Mouse (Mus musculus): ENCODE measurements around the gene Chtf18.
A peak's percentile ranks its signal among the peaks of the same experiment; 100 is the strongest.

Gene Chtf18

GRCm38 (mm10) chr17:25735246-25735645 is 8.0 kb upstream of the Chtf18 start:
- no peak for DNase-seq (ENCODE audit: low spot score in 2 of 2)

GRCm38 (mm10) chr17:25732082-25732481 is 4.9 kb upstream of the Chtf18 start:
- peak; percentile 71 to 85 for DNase-seq (ENCODE audit: low spot score in 2 of 2)

- DNase-seq (ENCODE audit: low spot score in 2 of 2), result no peak
Measured at GRCm38 (mm10) chr17:25728009-25728270, 721 bp upstream of the Chtf18 start.

- no peak for DNase-seq (ENCODE audit: low spot score in 2 of 2)
Measured at GRCm38 (mm10) chr17:25725264-25725663, 2.0 kb downstream of the Chtf18 start.

GRCm38 (mm10) chr17:25723919-25724318 is 3.3 kb downstream of the Chtf18 start:
- DNase-seq (ENCODE audit: low spot score in 2 of 2), result no peak

GRCm38 (mm10) chr17:25723470-25723869 is 3.7 kb downstream of the Chtf18 start:
- no peak for DNase-seq (ENCODE audit: low spot score in 2 of 2)

GRCm38 (mm10) chr17:25721476-25721875 is 5.7 kb downstream of the Chtf18 start:
- no peak for DNase-seq (ENCODE audit: low spot score in 2 of 2)

- DNase-seq (ENCODE audit: low spot score in 2 of 2), result no peak
Measured at GRCm38 (mm10) chr17:25717691-25718090, 9.5 kb downstream of the Chtf18 start.

GRCm38 (mm10) chr17:25716711-25717637 is 10.2 kb downstream of the Chtf18 start, which contains the start of gene Gng13:
TSS of gene Gng13 (plus strand) at chr17:25717171.
- DNase-seq (ENCODE audit: low spot score in 2 of 2), result no peak

- DNase-seq (ENCODE audit: low spot score in 2 of 2), result no peak
Measured at GRCm38 (mm10) chr17:25716130-25716529, 11.1 kb downstream of the Chtf18 start.

GRCm38 (mm10) chr17:25715627-25716026 is 11.6 kb downstream of the Chtf18 start:
- DNase-seq (ENCODE audit: low spot score in 2 of 2), result no peak

- DNase-seq (ENCODE audit: low spot score in 2 of 2), result no peak
Measured at GRCm38 (mm10) chr17:25711136-25711535, 16.1 kb downstream of the Chtf18 start.

GRCm38 (mm10) chr17:25709994-25710393 is 17.2 kb downstream of the Chtf18 start:
- no peak for DNase-seq (ENCODE audit: low spot score in 2 of 2)

GRCm38 (mm10) chr17:25700863-25701496 is 26.2 kb downstream of the Chtf18 start:
- DNase-seq (ENCODE audit: low spot score in 2 of 2), result no peak

- DNase-seq (ENCODE audit: low spot score in 2 of 2), result peak; percentile 38 to 75
Measured at GRCm38 (mm10) chr17:25698446-25698845, 28.8 kb downstream of the Chtf18 start.

- no peak for DNase-seq (ENCODE audit: low spot score in 2 of 2)
Measured at GRCm38 (mm10) chr17:25696263-25696662, 31.0 kb downstream of the Chtf18 start.

- DNase-seq (ENCODE audit: low spot score in 2 of 2), result no peak
Measured at GRCm38 (mm10) chr17:25688922-25689321, 38.3 kb downstream of the Chtf18 start.

GRCm38 (mm10) chr17:25686323-25686722 is 40.9 kb downstream of the Chtf18 start:
- DNase-seq (ENCODE audit: low spot score in 2 of 2), result no peak

GRCm38 (mm10) chr17:25681636-25682035 is 45.6 kb downstream of the Chtf18 start:
- no peak for DNase-seq (ENCODE audit: low spot score in 2 of 2)

- DNase-seq (ENCODE audit: low spot score in 2 of 2), result no peak
Measured at GRCm38 (mm10) chr17:25679818-25680217, 47.4 kb downstream of the Chtf18 start.

- DNase-seq (ENCODE audit: low spot score in 2 of 2), result no peak
Measured at GRCm38 (mm10) chr17:25677969-25678368, 49.2 kb downstream of the Chtf18 start.

- no peak for DNase-seq (ENCODE audit: low spot score in 2 of 2)
Measured at GRCm38 (mm10) chr17:25672982-25673381, 54.2 kb downstream of the Chtf18 start.
